Mouse (Mus musculus) hematopoietic stem cell, adult 5-6 weeks (primary cell): Measurements from ENCODE around the gene Pnpla7. TPM values are rescaled to one million over a fixed set of nuclear protein-coding genes. Genes with fewer than 3 reads are reported as not detected.

Experiments used
- ATAC-seq, 2 experiments: fragments of 125-278 bp in 1 of 2; replicated peaks in 1 of 2; 2 replicates each; pipeline ENCODE4 v1.8.0; 2016 to 2017; ENCODE audit warnings: inconsistent platforms in 2 of 2, mild to moderate bottlenecking in 2 of 2, moderate number of reproducible peaks in 2 of 2, low read depth in 1 of 2, moderate TSS enrichment in 1 of 2; ENCODE audit not compliant: low FRiP score in 2 of 2, poor library complexity in 2 of 2, severe bottlenecking in 2 of 2, insufficient read depth in 1 of 2, low TSS enrichment in 1 of 2
- total RNA-seq: library from RNA; stranded (forward); fragments of 172-1452, 232-1000 nt; gene quantifications from 2 replicates; pipeline ENCODE4 v1.2.3, GENCODE M21; 2017

Pnpla7 gene
- 41.2 and 70.3 TPM in 2 replicates for total RNA-seq

- peak; percentile 71 to 78 for ATAC-seq
Observed at GRCm38 (mm10) chr2:24975704-24976297, at the start of gene Pnpla7. Pnpla7 (plus strand) TSS chr2:24976033.

- ATAC-seq = no peak
Observed at GRCm38 (mm10) chr2:24926345-24926964, 49.4 kb upstream of the Pnpla7 start.

GRCm38 (mm10) chr2:24926965-24927358 lies 48.9 kb upstream of the Pnpla7 start:
- peak; percentile 46 to 54; a peak in 3 of 4 replicates for ATAC-seq

- no peak for ATAC-seq
Observed at GRCm38 (mm10) chr2:24927810-24928479, 47.9 kb upstream of the Pnpla7 start.

- ATAC-seq = no peak
Observed at GRCm38 (mm10) chr2:24929119-24929518, 46.7 kb upstream of the Pnpla7 start.

GRCm38 (mm10) chr2:24929593-24929992 lies 46.2 kb upstream of the Pnpla7 start:
- no peak for ATAC-seq

- ATAC-seq = peak; percentile 54 to 63
Observed at GRCm38 (mm10) chr2:24934441-24934963, 41.3 kb upstream of the Pnpla7 start.

GRCm38 (mm10) chr2:24935057-24935796 lies 40.6 kb upstream of the Pnpla7 start, which contains the start of gene Arrdc1:
Arrdc1 (minus strand) TSS chr2:24935252.
- peak; percentile 90 to 93 for ATAC-seq

- no peak for ATAC-seq
Observed at GRCm38 (mm10) chr2:24942092-24942491, 33.7 kb upstream of the Pnpla7 start.

- peak; percentile 58 to 71; a peak in 3 of 4 replicates for ATAC-seq
Observed at GRCm38 (mm10) chr2:24944304-24944703, 31.5 kb upstream of the Pnpla7 start.

- ATAC-seq = peak; percentile 84 to 98
Observed at GRCm38 (mm10) chr2:24949421-24950188, 26.2 kb upstream of the Pnpla7 start, which contains the start of gene Zmynd19. Zmynd19 (plus strand) TSS chr2:24949792.

GRCm38 (mm10) chr2:24950189-24950535 lies 25.7 kb upstream of the Pnpla7 start:
- ATAC-seq = peak in 1 of 2 experiments; percentile 7; a peak in 1 of 4 replicates

- no peak for ATAC-seq
Observed at GRCm38 (mm10) chr2:24952537-24953055, 23.2 kb upstream of the Pnpla7 start.

- ATAC-seq = no peak
Observed at GRCm38 (mm10) chr2:24960910-24961309, 14.9 kb upstream of the Pnpla7 start.

GRCm38 (mm10) chr2:24962304-24963000 lies 13.4 kb upstream of the Pnpla7 start, which contains the start of gene Dph7:
Dph7 (plus strand) TSS chr2:24962400.
- ATAC-seq = peak; percentile 96 to 99

- ATAC-seq = no peak
Observed at GRCm38 (mm10) chr2:24970386-24970785, 5.4 kb upstream of the Pnpla7 start.
